Mouse (Mus musculus): Measurements from ENCODE around the gene Zbtb20.

The Zbtb20 gene

DNA sequence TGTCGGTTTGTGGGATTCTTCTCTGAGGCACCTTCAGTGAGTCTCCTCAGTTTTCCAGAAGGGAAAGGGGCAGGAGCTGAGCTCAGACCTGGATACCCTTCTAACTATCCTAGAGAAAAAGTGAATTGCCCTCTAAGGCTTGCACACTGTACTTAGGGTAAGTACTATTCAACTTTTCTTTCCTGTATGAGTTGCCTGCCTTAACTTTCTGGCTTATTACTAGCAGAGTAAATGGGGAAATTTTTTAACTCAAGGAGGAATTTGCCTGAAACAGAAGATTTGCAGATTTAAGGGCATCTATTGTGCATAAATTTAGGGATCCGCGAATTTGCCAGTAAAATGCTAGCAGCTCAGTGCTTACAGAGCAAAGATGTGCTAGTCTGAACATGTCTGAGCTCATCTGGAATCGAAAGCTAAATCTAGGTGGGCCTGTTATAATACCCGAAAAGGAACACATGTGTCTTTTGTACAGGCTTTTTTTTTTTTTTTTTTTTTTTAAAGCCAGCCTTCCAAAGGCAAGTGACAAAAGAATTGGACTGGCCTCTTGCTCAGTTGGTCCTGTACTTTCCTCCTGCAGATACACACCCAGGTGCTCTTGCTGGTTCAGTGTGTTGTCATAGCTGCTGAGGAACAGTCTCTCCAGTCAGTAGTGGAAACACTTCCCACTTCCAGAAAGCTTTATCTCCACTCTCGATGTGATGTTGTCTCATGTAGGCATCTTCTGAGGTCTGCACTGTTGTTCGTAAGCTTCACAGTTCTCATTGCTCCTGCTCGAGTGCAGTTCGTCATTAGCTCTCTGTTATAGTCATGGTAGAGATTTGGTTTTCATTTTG is 632.7 kb downstream of the Zbtb20 start:
- DNase-seq (ENCODE audit: low read depth, low spot score): no peak

DNA sequence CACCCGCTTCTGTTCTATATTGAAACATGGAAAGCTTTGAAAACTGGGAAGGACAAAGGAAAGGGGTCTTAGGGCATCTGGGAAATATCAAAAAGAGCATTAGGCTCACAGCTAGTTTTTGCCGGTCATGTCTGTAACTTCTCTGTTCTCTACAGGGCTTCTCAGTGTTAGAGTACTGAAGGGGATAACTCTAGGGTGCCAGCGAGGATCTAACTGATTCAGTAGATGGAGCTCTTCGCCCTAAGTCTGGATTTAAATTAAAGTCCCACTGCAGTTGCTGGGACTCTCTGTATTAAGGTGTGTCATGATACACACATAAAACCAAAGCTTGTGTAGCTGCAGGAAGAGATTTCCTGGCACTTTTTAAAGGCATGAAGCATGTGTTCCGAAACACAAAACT is 634.8 kb downstream of the Zbtb20 start:
- DNase-seq (ENCODE audit: low read depth, low spot score): no peak

DNA sequence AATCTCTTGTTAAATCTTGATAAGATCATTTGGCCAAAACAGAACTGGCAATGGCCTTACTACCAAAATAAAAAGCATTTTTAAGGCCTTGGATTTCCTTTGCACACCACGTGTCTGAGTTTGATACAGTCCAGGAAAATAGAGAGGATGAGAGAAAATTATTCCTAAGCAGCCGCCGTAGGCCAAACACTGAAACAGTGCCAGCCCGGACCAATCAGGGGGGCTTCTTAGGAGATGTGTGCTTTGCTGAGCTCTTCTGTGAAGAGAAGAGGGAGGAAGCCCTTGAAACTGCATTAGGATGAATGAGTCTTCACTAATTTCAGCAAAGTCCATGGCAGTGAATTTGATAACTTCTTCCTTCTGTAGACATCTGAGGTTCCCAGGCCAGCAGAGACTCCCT is 635.9 kb downstream of the Zbtb20 start:
- no peak for DNase-seq (ENCODE audit: low read depth, low spot score)

DNA sequence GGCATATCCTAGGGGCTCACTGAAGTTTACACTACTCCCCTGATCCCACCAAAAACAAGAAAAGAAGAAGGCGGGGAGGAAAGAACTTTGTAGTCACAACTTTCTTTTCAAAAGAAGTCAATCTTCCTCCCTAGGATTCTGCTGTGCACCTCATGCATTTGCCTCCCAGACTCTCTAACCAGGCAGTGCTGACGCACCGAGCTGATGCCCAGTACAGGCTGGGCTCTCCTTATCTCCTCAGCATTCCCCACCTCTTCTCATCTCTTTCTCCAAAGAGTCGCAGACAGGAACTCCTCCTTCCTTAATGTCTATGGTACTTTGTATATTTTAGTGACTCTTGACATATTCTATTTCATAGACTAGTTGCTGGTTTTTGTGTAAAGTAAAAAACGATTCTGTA is 638.3 kb downstream of the Zbtb20 start:
- no peak for DNase-seq (ENCODE audit: low read depth, low spot score)

DNA sequence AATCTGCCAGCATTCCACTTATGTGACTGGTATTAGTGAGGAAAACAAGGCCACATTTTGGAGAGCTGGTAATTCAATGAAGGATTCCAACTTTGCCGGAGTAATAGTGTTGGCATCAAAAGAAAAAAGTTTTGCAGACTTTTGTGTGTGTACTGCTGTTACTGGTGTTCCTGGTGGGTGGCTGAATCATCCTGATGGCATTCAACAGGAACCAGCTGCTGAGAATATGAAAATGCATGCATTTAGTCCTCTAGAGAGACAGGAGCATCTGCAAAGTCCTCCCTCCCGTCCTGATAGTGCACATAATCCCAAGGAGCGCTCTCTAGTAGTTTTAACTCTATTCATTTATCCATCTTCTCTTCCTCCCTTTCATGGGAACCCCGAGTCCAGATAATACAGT is 639.9 kb downstream of the Zbtb20 start:
- no peak for DNase-seq (ENCODE audit: low read depth, low spot score)

DNA sequence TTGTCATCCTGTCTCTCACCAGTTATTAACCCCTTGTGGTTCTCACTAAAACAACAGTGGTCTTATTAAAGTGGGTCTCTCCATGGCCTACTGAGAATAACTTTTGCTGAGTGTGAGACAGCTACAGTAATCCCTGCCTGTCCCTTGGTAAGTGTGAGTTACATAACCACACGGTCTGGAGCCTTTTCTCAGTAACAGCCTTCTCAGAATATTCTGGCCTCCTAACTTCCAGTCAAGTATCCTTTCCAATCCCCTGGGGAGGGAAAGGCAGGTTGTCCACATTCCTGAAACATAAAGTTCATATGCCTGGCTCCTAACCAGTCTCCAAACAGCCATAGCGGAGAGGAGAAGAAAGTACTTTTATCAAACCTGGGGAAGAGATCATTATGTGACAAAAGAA is 644.6 kb downstream of the Zbtb20 start:
- no peak for DNase-seq (ENCODE audit: low read depth, low spot score)

DNA sequence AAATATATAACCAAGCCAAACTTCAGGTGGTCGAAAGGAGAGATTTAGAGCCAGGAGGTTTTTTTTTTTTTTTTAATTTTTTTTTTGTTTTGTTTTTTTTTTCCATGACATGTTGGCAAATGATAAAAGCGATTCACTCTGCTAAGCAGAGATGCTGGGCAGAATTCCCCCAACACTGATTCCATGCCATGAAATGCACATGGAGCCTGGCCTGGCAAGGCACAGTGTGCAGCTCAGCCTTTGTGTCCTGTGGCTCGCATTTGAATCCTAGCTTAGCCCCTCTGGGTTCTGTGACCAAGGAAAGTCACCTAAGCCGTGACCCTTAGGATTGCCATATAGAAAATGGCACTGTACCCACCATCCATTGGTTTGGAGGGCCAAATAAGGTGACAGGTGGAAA is 646.8 kb downstream of the Zbtb20 start:
- DNase-seq (ENCODE audit: low read depth, low spot score): no peak

DNA sequence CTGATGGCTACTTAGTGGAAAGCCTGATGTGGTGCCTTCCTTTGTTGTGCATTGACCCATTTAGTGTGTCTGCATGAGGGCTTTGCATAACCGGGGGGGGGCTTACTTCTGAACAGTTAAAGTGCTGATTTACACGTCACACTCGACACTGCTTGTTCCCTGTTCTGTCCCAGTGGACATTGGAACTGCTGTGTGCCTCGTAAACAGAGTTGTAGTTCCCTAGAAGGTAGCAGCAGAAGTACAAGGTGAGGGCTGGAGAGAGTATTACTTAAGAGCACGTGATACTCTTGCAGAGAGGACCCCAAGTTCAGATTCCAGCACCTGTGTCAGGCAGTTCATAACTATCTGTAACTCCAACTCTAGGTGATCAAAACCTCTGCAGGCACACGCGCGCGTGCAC is 648.5 kb downstream of the Zbtb20 start:
- DNase-seq (ENCODE audit: low read depth, low spot score): no peak

DNA sequence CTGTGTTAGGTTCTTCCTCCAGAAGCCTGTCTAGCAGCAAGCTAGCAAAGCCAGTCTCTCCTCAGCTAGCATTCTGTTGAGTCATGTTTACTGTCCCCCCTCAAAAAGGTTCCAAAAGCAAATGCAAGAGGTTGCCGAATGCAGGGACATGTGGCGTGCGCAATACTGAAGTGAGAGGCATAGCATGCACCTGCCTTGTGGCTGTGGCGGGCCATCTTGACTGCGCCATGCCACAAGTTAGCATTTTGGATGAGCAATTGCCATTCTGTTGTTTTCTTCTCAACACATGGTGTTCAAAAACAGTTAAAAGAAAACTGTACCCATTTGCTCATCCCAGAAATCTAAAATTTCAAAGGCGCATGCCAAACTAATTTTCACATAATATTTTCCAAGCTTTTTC is 649.9 kb downstream of the Zbtb20 start:
- no peak for DNase-seq (ENCODE audit: low read depth, low spot score)

DNA sequence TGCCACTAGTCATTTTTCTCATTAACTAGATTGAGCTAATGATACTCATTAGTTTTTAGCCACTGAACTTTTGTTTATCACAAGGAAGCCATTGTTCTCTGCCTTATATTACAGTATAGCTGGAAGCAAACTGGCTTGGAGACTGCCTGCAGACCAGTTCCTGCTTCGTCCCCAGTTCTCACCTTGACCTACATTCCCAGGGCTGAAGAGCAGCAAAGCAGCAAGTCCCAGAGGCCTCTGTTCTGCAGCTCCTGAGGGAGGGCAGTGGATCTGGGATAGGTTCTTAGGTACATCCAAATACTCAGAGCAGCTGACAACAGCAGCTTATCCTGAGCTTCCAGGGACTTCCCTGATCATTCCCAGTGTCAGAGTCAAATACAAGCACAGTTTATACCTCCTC is 652.6 kb downstream of the Zbtb20 start:
- no peak for DNase-seq (ENCODE audit: low read depth, low spot score)

DNA sequence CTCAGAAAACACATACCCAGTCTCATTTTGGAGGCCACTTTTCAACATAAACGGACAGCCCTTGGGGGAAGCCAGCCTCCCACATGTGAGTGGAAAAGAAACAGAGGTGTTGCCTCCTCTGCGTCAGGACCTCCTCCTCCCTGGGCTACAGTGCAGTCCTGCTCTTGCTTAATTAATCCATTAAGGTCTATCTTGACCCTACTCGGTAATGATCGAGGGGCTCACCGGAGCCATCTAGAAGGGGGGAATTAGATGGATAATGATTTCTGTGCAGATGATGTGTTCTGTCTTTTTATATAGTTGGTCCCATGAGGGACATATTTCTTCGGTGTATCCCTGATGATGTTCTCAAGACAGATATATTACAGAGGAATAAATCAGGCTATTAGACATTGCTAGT is 655.6 kb downstream of the Zbtb20 start:
- no peak for DNase-seq (ENCODE audit: low read depth, low spot score)

DNA sequence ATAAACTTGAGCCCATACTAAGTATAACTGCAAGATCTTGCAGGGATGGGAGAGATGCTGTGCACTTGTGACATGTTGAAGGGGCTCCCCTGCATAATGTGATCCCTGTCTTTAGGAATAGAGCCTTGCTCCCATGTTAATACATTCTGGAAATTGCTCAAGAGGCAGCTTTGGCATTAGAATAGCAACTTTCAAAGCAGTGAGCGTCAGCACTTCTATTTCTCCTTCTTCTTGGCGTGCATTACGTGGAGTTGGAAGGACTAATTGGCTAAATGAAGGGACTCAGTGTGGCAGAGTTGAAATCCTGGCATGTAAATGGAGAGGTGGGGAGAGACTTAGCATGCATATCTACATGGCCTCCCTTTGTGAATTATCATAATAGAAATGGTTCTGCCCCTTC is 658.4 kb downstream of the Zbtb20 start:
- no peak for DNase-seq (ENCODE audit: low read depth, low spot score)

DNA sequence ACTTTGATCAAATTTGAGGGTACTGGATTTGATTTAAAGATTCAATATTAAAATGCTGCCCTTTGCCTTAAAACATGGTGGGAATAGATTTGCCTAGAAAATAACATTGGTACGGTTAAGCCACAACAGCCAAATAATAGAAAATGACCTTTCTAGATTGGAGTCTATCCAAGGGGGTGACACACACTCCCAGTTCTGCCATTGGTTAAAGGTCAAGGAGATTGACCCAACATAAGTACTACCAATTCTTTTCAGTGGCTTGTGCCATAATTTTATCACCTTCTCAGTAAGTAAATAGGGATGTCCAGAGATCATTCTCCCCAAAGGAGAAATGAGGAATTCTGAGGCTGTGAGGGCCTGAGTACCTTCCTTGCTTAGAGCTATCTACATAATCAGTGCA is 660.2 kb downstream of the Zbtb20 start:
- no peak for DNase-seq (ENCODE audit: low read depth, low spot score)

DNA sequence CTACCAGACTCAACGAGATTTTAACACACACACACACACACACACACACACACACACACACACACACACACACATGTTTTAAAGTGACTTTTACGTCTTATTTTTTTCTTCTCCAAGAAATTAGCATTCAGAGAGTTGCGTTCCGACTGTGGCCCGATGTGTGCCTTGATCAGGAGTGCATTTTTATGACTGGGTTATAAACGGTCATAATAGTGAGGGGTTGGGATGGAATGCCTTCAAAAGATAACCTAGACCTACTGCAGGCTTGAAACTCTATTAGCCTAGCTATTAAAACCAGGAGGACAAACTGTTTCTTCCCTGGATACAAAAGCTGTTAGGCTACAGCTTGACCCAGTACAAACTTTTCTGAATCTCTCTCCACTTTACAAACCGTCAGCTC is 661.5 kb downstream of the Zbtb20 start:
- DNase-seq (ENCODE audit: low read depth, low spot score): no peak

DNA sequence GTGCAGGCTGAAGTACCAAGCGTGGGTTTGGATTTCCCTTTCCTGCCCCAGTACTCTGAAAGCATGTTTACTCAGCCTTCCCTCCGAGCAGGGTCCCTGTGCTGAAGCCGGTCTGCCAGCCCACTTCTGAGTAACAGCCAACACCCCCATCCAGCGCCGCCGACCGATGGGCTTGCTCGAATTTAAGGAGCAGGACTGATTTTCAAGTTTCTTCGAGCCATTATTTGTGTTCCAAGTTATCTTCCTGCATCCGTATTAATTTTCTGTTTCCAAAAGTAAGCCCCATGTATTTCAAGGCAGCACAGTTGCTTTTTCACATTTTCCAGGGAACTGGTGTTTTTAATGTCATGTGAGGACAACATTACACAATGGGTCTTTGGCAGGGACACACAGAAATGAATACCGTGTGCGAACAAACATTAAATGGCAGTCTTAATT is 664.0 kb downstream of the Zbtb20 start:
- no peak for DNase-seq (ENCODE audit: low read depth, low spot score)

DNA sequence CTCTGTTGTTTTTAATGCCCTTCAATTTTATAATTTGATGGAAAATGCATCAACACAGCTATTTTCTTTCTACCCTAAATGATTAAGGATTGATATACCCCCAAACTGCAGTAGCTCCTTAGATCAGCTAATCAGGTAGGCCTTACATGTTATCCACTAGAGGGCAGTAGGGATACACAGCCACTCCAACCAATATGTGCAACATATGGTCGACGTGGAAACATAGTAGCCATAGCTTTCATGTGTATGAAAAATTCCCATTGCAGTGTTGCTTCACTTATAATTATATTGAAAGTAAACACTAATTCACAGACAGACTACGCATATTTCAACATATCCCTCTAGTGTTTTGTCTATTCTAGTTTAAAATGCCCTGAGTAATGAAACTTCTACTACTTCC is 664.4 kb downstream of the Zbtb20 start:
- peak; percentile 55 for DNase-seq (ENCODE audit: low read depth, low spot score)

DNA sequence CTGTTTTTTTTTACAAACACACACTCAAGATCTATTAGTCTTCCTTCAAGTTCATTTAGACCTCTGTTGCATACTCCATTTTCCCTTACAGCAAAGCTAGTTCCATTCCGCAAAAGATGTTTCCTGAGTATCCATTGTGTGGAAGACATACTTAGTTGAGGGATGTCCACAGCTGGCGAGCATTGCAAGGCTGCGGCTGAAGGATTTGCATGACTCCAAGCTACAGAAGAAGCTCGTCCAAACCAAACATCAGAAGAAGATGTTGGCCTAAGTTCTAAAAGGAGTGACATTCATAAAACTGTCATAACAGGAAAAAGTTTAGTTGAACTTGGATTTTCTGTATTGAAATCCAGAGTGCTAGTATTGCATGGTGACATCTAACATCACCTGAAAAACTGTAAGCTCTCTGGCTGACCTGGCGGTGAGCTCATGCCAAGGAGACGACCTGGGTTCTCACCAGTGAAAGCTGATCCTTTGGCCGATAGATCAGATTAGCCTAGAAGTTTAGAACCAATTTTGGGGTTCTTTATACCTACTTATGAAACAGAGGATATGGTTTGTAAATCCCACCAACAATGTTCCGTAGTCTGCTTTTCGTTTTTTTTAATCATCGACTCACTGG is 665.0 kb downstream of the Zbtb20 start:
- DNase-seq (ENCODE audit: low read depth, low spot score): no peak

DNA sequence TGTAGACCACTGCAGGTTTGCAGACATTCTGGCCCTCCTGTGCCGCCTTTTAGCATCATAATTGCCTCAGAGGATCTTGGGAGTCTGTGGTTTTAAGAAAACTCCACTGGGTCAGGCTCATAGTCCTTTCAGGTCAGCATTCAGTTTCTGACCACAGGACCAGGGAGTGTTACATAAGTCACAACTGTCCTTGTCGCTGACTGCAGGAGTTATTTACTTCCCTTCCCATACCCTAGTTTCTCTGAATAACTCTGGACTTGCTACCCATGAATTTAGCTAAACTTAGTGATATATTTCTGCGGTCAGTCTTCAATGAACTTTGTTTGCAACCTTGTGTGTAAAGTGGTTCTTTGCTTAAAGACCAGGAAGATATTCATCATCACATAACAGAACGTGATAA is 669.6 kb downstream of the Zbtb20 start:
- no peak for DNase-seq (ENCODE audit: low read depth, low spot score)

DNA sequence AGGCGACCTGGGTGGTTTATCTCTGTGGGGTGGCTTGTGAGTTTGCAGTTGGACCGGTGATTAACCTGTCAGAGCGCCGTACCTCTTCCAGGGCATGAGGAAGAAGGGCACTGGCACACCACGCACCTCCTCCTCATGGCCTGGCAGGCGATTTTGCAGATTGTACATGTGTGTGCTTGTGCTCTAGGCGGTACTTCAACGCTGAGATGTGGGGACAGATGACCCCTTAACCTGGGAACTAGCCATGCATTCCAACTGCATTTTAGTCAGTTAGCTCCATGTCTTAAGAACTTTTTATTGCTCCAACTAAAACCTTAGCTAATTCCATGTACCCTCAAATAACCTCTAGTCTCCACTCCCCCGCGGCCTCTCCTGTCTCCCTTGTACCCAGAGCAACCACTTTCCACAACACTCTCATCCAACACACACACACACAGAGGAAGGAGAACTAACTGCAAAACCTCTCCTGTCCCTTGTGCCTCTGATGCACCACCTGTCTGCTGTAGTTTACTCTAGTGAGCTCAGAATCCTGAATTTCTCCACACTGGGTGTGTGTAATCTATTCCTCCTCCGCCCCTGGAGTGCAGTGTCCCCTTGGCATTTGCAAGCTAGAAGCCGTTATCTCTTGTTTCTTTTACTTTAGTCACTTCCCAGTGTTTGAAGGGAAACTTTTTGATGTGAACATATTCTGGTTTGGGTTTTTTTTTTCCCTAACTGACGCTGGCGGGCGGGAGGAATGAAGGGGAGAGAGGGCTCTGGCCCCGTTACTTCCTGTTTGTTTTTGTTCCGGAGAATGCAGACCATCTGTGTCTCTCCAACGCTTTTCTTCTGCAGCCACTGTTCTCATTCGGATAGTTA is 671.9 kb downstream of the Zbtb20 start:
- no peak for DNase-seq (ENCODE audit: low read depth, low spot score)

DNA sequence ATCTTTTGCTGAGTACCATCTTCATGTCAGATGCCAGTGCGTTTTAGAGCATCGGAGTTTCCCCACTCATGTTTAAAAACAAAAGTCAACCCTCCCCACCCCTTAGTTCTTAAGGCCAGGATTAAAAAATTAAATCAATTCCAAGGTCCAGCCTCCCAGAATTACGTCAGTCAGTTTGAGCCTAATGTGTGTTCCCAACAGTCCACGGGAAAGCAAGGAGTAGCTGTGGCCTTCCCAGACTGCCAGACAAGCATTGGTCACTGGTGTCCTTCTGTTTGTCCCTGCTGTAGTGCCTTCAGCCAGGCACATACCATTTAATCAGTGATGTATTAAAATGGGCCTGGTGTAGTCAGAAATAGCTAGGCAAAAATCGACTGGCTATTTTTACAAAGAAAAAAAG is 673.1 kb downstream of the Zbtb20 start:
- DNase-seq (ENCODE audit: low read depth, low spot score): no peak

DNA sequence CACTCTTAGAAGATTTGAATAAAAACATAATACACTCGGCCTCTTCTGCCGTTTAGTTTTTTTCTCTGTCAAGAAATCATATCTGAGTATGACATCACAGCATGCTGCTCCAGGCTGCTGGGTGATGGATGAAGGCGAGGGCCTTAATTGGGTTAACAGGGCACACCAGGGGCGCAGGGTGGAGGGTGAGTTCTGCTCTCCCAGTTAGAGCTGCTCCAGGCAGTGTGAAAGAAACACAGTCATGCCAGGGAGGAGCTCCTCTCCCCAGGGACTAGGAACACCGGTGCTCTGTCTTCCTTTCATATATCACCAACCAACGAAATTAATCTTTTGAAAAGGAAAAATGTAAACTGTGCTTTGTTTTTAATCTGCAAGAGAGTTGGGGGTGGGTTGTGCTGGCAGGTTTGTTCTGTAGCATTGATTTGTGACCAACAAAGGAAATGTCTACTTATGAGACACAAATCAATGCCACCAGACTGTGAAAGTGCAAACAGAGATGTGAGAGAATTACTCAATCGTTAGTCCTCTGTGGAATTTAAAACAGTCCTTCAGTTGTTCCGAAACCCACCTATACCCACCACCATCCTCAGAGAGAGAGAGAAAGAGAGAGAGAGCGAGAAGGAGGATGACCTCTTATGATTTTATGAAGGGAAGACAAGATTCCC is 673.9 kb downstream of the Zbtb20 start:
- DNase-seq (ENCODE audit: low read depth, low spot score): no peak

DNA sequence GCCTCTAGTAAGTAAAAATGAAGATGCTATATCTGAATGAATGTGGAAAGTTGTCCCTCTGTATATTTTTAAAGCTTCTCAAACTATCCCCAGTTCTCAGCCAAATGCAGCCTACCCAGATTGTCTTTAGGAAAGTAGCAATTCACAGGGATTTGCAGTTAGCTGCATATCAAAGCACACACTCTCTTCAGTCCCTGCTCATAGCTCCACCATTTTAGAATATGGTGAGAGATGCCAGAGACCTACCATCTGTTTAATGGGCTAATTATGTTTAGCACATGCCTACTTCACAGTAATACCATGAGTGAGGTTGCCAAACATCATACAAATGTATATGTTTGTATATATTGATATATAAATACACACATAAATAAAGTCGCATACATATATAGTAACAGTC is 676.8 kb downstream of the Zbtb20 start:
- DNase-seq (ENCODE audit: low read depth, low spot score): no peak

Data from ES-CJ7 (cell line).